Mouse (Mus musculus): ENCODE results near the gene Il17rc. TPM values are rescaled to one million over a fixed set of nuclear protein-coding genes. Genes with fewer than 3 reads are reported as not detected.

The Il17rc gene
- polyA plus RNA-seq, 1 experiment from 2014 or later: not detected

Other genes with a start within 250 kb of the Il17rc start
- 17.8 to 43.7 TPM (median 23.3 TPM) in 3 replicates for gene Mtmr14, start 233.6 kb upstream of the Il17rc start, polyA plus RNA-seq (2018)
- gene Cpne9, start 189.1 kb upstream of the Il17rc start, polyA plus RNA-seq (2018): not detected in 3 replicates
- 24.0 to 33.8 TPM (median 28.7 TPM) in 3 replicates for gene Brpf1, start 164.3 kb upstream of the Il17rc start, polyA plus RNA-seq (2018)
- gene Ogg1, start 144.5 kb upstream of the Il17rc start, polyA plus RNA-seq (2018): 5.2 to 11.7 TPM (median 7.6 TPM) in 3 replicates
- gene Camk1, start 127.4 kb upstream of the Il17rc start, polyA plus RNA-seq (2018): 148 to 193 TPM (median 166 TPM) in 3 replicates
- 21.8 to 25.0 TPM (median 22.9 TPM) in 3 replicates for gene Tada3, start 93.5 kb upstream of the Il17rc start, polyA plus RNA-seq (2018)
- 315 to 508 TPM (median 391 TPM) in 3 replicates for gene Arpc4, start 93.3 kb upstream of the Il17rc start, polyA plus RNA-seq (2018)
- gene Ttll3, start 82.2 kb upstream of the Il17rc start, polyA plus RNA-seq (2018): 1.8 to 6.3 TPM (median 3.5 TPM) in 3 replicates
- gene Rpusd3, start 52.1 kb upstream of the Il17rc start, polyA plus RNA-seq (2018): 1.5 to 5.0 TPM (median 4.2 TPM) in 3 replicates
- not detected in 3 replicates for gene Cidec, start 35.7 kb upstream of the Il17rc start, polyA plus RNA-seq (2018)
- 14.3 to 38.5 TPM (median 29.7 TPM) in 3 replicates for gene Jagn1, start 28.9 kb upstream of the Il17rc start, polyA plus RNA-seq (2018)
- not detected in 3 replicates for gene Il17re, start 12.9 kb upstream of the Il17rc start, polyA plus RNA-seq (2018)
- 14.8 to 22.0 TPM (median 17.8 TPM) in 3 replicates for gene Creld1, start 11.9 kb downstream of the Il17rc start, polyA plus RNA-seq (2018)
- gene Prrt3, start 30.5 kb downstream of the Il17rc start, polyA plus RNA-seq (2018): not detected in 3 replicates
- gene Emc3, start 60.2 kb downstream of the Il17rc start, polyA plus RNA-seq (2018): 82.1 to 91.7 TPM (median 91.0 TPM) in 3 replicates
- gene Fancd2, start 60.3 kb downstream of the Il17rc start, polyA plus RNA-seq (2018): 0.21 to 2.5 TPM (median 0.72 TPM) in 3 replicates
- gene Fancd2os, start 129.3 kb downstream of the Il17rc start, polyA plus RNA-seq (2018): not detected in 3 replicates
- gene Brk1, start 133.3 kb downstream of the Il17rc start, polyA plus RNA-seq (2018): 119 to 193 TPM (median 182 TPM) in 3 replicates
- gene Vhl, start 152.5 kb downstream of the Il17rc start, polyA plus RNA-seq (2018): 9.9 to 17.1 TPM (median 13.7 TPM) in 3 replicates
- gene Irak2, start 167.0 kb downstream of the Il17rc start, polyA plus RNA-seq (2018): 37.2 to 60.7 TPM (median 44.6 TPM) in 3 replicates
- gene Tatdn2, start 225.6 kb downstream of the Il17rc start, polyA plus RNA-seq (2018): 31.1 to 76.3 TPM (median 53.5 TPM) in 3 replicates
- gene Ghrl, start 248.5 kb downstream of the Il17rc start, polyA plus RNA-seq (2018): not detected in 3 replicates

Measured in macrophage (primary cell).